Mouse (Mus musculus) cortical plate, adult 2 months (tissue): Measurements from ENCODE around the gene Il22ra2.

ENCODE experiments used
- CTCF ChIP-seq: fragments of 200-500 bp; IDR thresholded peaks from 2 replicates; pipeline ENCODE4 v1.5.1; 2011; ENCODE audit warnings: mild to moderate bottlenecking, control low read depth, low read length; ENCODE audit not compliant: insufficient read depth; ENCODE audit errors: extremely low read depth
- POLR2A ChIP-seq: fragments of 200-500 bp; IDR thresholded peaks from 2 replicates; pipeline ENCODE4 v1.6.1; 2011; ENCODE audit warnings: mild to moderate bottlenecking, low read length, control low read depth; ENCODE audit not compliant: insufficient read depth; ENCODE audit errors: extremely low read depth

GRCm38 (mm10) chr10:19673146-19673545 is 51.3 kb downstream of the Il22ra2 start:
- TF ChIP-seq CTCF, result no peak
- no peak for TF ChIP-seq POLR2A
